Mouse (Mus musculus) adrenal gland, adult 8-10 months (tissue): ENCODE data around the gene Olah. TPM values are rescaled to one million over a fixed set of nuclear protein-coding genes. Genes with fewer than 3 reads are reported as not detected.
A peak's percentile ranks its signal among the peaks of the same experiment; 100 is the strongest.
"Not testable (repeated sequence)": the region's sequence is repeated elsewhere in the genome, so short reads cannot be mapped to it uniquely, and the experiment has no call there.

Source experiments
- DNase-seq: peaks from one replicate; pipeline ENCODE4 v3.0.0; 2022
- total RNA-seq, 4 experiments: library from RNA; stranded (reverse); gene quantifications; 2 replicates each; pipeline ENCODE4 v1.2.4; 2022

The Olah gene
- under 1 TPM; 0.19 to 0.58 (median 0.28) TPM for total RNA-seq

DNA sequence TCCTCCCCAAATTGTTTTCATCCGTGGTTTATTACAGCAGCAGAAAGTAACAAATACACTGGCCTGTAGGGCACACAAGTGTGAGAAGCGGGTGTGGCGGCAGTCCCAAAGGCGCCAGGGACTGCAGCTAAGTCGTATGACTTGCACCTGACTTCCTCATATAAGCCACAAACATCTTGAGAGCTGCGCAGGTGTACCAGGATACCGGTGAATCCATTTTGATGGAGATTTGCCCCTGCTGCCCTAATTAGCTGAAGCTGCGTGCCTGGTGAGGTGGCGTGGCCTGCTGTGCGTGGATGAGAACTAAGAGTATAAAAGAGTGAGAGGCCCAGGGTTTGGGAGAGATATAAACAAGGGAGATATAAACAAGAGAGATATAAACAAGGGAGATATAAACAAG lies at the start of gene Olah:
TSS of gene Olah (minus strand) at position 101 of the 400 bp plus-strand sequence.
- not testable (repeated sequence) for DNase-seq

DNA sequence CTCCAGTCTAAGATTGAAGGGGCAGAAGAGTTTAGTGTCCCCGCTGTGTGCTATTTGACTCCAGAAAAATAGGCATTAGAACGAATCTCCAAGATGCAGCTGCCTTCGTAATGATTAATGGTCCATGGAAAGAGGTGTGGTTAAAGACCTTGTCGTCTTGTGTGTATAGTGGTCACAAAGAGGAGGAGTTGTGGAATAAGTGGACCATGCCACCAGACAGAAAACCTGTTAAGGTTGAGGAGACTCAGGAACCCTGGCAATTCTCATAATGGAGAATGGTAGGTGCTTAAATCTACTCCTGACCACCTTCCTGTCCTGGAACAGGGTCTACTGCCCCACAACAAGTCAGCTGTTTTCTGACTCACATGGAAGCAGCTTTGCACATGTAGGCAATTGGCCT lies 49.0 kb upstream of the Olah start:
- DNase-seq: no peak

DNA sequence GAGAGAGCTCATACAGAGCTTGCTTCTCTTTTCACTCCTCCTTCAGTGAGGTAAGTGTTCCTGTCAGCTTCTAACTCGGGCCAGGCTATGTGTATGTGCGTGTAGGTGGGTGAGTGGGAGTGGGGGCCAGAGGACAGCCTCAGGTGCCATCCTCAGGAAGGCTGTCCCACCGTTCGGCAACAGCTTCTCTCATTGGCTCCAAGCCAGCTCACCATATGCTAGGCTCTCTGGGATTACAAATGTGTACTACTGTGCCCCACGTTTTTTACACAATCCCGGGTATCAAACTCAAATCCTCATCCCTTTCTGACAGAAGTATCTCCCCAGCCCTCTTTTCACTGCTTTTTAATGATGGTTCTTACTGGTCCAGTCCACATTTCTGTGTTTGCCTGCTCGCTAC lies 47.2 kb upstream of the Olah start:
- DNase-seq: no peak

DNA sequence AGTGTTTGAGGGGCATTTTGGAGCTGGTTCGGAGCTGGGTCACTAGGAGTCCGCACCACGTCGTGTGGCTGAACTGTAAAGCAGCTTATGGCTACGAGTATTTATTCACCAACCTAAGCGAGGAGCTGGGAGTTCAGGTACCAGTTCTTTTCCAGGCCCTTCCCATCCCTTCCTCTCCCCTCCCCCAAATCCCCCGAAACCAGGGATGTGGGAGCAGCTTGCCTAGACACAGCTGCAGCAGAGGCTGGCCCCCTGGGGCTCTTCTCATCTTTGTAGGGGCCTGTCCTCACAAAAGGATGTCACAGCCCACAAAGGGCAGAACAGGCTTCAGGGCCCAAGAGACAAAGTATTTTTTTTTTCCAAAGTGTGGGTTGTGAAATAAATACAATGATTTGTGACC lies 40.9 kb upstream of the Olah start:
- DNase-seq: no peak

DNA sequence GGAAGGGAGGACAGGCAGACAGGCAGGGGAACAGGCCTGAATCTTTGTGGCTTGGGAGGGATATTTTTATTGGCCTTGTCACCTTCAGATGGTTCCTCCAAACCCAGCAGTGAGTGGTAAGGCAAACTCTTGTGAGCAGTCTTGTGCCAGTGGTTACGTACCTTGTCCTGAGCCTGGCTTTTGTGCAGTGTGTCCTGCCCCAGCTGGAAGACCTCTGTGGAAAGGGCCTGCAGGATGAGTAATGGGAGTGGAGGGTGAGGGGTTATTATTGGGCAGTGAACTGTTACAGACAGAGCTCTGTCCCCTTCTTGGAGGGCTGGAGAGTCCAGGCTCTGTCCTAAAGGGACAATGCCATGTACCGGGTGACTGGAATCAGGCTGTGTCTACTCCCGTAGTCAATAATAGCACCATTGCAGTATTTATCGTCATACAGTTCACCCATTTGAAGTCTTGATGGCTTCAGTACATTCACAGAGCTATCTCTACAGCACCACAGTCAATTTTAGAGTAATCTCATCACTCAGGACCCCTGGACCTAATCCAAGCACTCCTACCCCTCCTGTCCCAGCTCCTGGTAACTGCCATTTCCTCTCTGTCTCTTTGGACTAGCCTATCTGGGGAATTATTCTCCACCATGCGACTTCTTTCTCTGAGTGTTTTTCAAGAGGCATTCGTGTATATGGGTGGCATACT lies 38.5 kb upstream of the Olah start:
- no peak for DNase-seq

DNA sequence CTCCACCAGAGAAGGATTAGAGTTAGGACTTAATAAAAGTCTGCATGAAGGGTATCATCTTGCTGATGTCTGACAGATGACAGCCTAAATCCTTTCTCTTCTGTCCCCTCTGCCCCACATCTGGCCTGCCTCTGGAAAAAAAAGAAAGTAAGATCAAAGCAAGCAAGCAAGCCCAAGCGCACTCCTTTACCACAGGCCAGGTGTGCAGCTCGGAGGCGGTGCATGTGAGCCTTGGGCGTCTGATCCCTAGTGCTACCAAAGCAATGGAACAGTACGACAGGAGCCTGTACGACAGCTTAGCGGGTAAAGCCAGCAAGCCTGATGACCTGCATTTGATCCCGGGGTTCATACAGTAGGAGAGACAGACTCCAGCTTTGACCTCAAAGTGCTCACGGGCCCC lies 33.9 kb upstream of the Olah start:
- no peak for DNase-seq

- no peak for DNase-seq
These were observed 27.5 kb upstream of the Olah start for GRCm38 (mm10) chr2:3424579-3424910.

GRCm38 (mm10) chr2:3423841-3424578 lies 27.0 kb upstream of the Olah start, which contains the start of gene Dclre1c:
Gene Dclre1c (plus strand): TSS chr2:3424131.
- DNase-seq: peak; percentile 90

- no peak for DNase-seq
These were observed 25.5 kb upstream of the Olah start, which contains the start of gene Meig1 for GRCm38 (mm10) chr2:3422548-3422947. Gene Meig1 (minus strand): TSS chr2:3422648.

DNA sequence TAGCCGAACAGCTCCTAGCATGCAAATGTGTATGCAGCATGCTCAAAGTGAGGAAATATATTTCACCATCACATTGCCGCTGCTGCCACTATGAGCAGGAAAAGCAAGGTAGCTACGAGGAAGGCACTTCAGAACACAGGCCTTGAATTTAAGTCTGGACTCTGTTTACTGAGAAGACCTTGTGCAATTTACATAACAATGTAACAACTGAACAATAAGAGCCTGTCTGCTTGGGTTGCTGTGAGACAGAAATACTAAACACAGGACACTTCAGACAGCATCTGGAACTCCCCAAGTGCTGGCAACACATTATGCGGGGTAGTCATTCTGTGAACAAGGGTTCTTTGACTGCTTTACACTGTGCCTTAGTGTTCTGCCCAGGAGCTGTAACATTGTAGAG lies 23.1 kb upstream of the Olah start:
- no peak for DNase-seq

DNA sequence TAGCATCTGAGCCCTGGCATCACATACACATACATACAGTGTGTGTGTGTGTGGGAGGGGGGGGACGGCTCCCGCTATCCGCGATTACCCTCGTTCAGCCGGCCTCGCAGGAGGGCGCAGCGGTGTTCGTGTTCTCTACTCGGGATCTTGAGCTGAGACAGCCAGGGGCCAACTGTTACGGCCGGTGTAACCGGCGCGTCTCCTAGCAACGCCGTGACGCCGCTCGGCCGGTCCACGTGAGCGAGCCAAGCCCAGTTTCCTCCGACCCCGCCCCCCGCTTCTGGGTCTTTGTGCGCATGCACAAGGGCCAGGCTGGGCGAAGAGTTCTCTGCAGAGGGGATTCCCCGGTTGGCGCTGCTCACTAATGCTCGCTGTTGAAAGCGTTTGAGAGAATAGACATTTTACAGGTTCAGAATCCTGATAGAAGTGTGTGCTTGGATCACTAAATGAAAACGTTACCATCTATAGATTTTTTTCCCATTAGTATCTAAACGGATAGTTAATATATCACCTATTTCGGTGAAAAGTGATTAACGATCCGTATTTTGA lies 21.9 kb upstream of the Olah start:
- DNase-seq: peak; percentile 95

DNA sequence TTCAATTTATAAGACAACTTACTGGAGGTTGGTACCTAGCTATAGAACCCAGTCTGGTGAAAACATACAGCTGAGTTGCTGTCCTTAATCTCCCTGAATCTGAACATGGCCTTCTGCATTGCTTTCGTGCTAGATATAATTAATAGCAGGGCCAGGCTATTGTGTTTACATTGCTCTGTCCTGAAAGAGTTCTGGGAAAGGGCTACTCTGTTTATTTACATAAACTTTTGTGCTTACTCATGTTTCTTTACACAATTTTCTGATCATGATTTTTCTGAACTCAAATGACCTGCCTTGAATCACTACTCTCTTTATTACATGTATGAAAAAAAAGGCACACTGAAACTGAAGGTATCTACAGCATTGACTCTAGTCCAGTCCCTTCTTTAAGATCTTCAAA lies 18.7 kb upstream of the Olah start:
- DNase-seq: no peak

- DNase-seq: peak; percentile 29
These were observed 17.2 kb upstream of the Olah start for GRCm38 (mm10) chr2:3414241-3414640.

DNA sequence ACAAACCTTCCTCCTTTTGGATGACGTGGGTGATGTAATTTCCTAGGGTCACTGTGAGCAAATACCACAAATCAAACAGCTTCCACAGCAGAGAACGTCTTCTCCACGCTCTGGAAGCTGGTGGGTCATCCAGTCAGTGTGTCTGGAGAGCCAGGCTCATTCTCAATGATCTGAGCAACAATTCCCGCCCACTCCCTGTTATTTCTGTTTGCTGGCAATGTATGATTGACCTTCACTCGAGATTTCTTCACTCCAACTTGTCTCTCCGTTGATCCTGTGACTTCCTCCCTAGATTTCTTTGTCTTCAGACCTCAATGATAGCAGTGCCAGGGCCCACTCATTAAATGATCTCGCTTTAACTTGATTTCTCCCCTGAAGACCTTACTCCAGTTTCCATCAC lies 10.7 kb upstream of the Olah start:
- DNase-seq: no peak

GRCm38 (mm10) chr2:3405981-3406380 lies 9.0 kb upstream of the Olah start:
- DNase-seq: no peak

- no peak for DNase-seq
These were observed 5.1 kb downstream of the Olah start for GRCm38 (mm10) chr2:3391945-3392344.

- no peak for DNase-seq
These were observed 9.7 kb downstream of the Olah start for GRCm38 (mm10) chr2:3387105-3387860.

GRCm38 (mm10) chr2:3365127-3365526 lies 31.9 kb downstream of the Olah start:
- DNase-seq: no peak

DNA sequence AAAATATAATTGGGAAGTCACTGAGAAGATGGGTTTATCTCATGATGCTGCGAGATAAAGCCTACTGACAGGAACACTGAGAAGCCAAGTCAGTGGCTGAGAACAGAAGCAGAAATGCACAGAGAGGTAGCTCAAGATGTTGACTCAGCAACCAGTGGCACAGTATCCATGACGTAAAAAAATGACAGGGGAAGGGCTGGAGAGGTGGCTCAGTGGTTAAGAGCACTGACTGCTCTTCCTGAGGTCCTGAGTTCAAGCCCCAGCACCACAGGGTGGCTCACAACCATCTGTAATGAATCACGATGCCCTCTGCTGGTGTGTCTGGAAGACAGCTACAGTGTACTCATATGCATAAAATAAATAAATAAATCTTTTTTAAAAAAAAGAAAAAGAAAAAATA lies 35.9 kb downstream of the Olah start:
- no peak for DNase-seq

DNA sequence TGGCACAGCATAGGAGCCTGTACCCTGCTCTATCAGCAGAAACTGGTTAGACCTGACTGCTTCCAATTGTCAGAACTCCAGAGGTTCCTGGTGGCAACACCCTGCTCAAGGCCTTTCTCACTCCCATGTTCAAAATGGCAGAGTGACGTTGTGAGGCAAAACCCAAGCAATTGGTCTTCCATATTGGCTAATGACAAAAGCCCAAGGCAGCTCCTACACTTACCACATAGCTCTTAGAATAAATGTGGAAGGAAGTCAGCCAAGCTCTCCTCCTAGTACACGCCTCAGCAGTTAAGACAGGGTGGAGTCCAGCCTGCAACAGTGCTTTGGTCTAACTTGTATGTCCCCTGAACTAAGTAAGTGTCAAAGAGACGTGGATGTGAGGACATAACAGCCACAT lies 39.1 kb downstream of the Olah start:
- DNase-seq: no peak

DNA sequence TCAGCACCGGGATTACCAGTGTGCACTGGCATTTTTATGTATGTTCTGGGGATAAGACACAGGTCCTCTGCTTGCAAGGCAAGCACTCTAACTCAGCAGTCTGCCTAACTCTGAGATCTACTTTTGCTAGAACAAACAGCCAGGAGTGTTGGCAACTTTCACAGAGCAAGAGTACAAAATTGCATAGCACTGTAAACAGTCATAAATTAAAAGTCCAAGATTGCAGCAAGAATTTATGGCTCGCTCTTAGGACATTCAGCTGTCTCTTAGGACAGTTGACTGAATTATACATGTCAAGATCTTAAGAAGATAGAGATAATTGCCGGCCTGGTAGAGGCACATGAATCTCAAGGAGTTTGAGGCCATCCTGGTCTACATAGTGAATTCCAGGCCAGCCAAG lies 40.7 kb downstream of the Olah start:
- no peak for DNase-seq

DNA sequence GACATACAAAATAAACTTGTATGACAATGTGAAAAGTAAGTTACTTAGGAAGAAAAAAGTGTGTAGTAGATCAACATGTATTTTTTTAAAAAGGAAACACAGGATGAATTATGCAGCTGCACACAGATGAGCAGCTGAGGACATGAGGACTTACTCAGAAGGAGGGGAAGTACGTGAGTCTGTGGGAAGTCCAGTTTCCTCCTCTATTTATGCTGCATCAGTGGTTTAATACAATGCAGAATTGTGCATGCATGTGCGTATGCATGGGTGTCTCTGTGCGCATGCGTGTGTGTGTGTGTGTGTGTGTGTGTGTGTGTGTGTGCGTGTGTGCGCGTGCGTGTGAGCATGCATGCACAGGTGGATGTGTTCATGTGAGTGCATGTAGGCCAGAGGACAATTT lies 41.2 kb downstream of the Olah start:
- no peak for DNase-seq

DNA sequence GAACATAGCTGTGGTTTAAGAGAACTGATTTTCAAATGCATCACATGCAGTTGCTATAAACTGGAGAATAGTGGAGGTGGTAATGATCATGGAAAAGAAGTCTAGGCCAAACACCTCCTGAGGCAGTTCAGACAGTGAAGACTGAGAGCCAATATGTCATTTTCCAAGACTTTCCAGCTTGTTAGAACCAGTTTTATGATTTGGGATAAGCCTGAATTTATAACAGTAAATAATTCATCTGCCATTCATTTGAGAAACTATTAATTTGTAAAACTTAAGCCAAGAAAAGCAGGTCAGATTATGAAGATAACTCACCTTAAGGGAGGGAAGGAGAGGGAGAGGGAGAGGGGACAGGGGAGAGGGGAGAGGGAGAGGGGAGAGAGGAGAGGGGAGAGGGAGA lies 43.9 kb downstream of the Olah start:
- no peak for DNase-seq
